Mouse (Mus musculus) MEL (cell line): ENCODE data around the gene Gm40193.
"Not testable (repeated sequence)": the region's sequence is repeated elsewhere in the genome, so short reads cannot be mapped to it uniquely, and the experiment has no call there.

ENCODE experiments used
- CHD2 ChIP-seq: IDR thresholded peaks from 2 replicates; pipeline ENCODE4 v1.6.1; 2011; ENCODE audit warnings: low read length, improper control_type of control experiment
- MAFK ChIP-seq: IDR thresholded peaks from 2 replicates; pipeline ENCODE4 v1.6.1; 2011; ENCODE audit warnings: low read depth, mild to moderate bottlenecking, low read length, improper control_type of control experiment, borderline replicate concordance
- POLR2A ChIP-seq, 2 experiments: IDR thresholded peaks; 2 replicates each; pipeline ENCODE4 v1.6.1; 2011 to 2012; ENCODE audit warnings: low read length in 2 of 2, mild to moderate bottlenecking in 2 of 2, control low read depth in 1 of 2, improper control_type of control experiment in 1 of 2, low read depth in 1 of 2, moderate library complexity in 1 of 2; ENCODE audit not compliant: control insufficient read depth in 1 of 2, insufficient read depth in 1 of 2, poor library complexity in 1 of 2
- ZNF384 ChIP-seq: IDR thresholded peaks from 2 replicates; pipeline ENCODE4 v1.6.1; 2012; ENCODE audit warnings: low read depth, mild to moderate bottlenecking, inconsistent platforms, low read length, improper control_type of control experiment

DNA sequence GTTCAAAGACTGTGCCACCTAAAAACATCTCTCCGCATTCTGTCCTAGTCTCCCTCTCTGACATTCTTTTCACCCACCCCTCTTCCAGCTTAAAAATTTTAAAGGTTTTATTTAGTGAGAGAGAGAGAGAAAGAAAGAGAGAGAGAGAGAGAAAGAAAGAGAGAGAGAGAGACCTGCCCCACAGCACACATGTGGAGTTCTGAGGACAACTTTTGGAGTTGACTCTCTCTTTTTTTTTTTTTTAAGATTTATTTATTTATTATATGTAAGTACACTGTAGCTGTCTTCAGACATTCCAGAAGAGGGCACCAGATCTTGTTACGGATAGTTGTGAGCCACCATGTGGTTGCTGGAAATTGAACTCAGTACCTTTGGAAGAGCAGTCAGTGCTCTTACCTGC lies 1.7 kb downstream of the Gm40193 start:
- TF ChIP-seq POLR2A (IDR thresholded peaks at IDR 0.05; ENCODE audit: control insufficient read depth in 1 of 2, insufficient read depth in 1 of 2, low read depth in 1 of 2, low read length in 2 of 2, poor library complexity in 1 of 2); CHD2; MAFK: not testable (repeated sequence)
- peak; percentile 68 for TF ChIP-seq ZNF384
